Mouse (Mus musculus) embryonic facial prominence, embryonic 13.5 days (tissue): ENCODE data around the gene Zbtb7a. TPM values are rescaled to one million over a fixed set of nuclear protein-coding genes. Genes with fewer than 3 reads are reported as not detected.
"Not testable (repeated sequence)": the region's sequence is repeated elsewhere in the genome, so short reads cannot be mapped to it uniquely, and the experiment has no call there.

Experiments used
- ATAC-seq: fragments of 200-750 bp; cut with Nextera tagmentation; 2 replicates; pipeline ENCODE4 v1.8.0; 2017; ENCODE audit warnings: low read depth; ENCODE audit not compliant: insufficient number of reproducible peaks, insufficient read depth, low FRiP score, low TSS enrichment
- H3K27ac ChIP-seq: fragments of 300-500 bp; sonication (generic); 2 replicates; pipeline ENCODE4 v1.5.1; 2015; ENCODE audit warnings: moderate library complexity, mild to moderate bottlenecking, inconsistent platforms
- H3K27me3 ChIP-seq: fragments of 300-500 bp; sonication (generic); 2 replicates; pipeline ENCODE4 v1.6.1; 2015; ENCODE audit warnings: mild to moderate bottlenecking, inconsistent platforms
- H3K36me3 ChIP-seq: fragments of 300-500 bp; sonication (generic); 2 replicates; pipeline ENCODE4 v1.6.1; 2015; ENCODE audit warnings: mild to moderate bottlenecking, inconsistent platforms
- H3K4me1 ChIP-seq: fragments of 300-500 bp; sonication (generic); 2 replicates; pipeline ENCODE4 v1.6.1; 2015; ENCODE audit warnings: inconsistent platforms
- H3K4me2 ChIP-seq: fragments of 300-500 bp; sonication (generic); 2 replicates; pipeline ENCODE4 v1.6.1; 2015; ENCODE audit warnings: moderate library complexity, mild to moderate bottlenecking, inconsistent platforms
- H3K4me3 ChIP-seq: fragments of 300-500 bp; sonication (generic); 2 replicates; pipeline ENCODE4 v1.5.1; 2015; ENCODE audit warnings: mild to moderate bottlenecking, inconsistent platforms
- H3K9ac ChIP-seq: fragments of 300-500 bp; sonication (generic); 2 replicates; pipeline ENCODE4 v1.6.1; 2015; ENCODE audit warnings: mild to moderate bottlenecking, inconsistent platforms
- H3K9me3 ChIP-seq: fragments of 300-500 bp; sonication (generic); 2 replicates; pipeline ENCODE4 v1.6.1; 2016; ENCODE audit warnings: inconsistent platforms
- WGBS: fragments of 180-500 bp; shearing (Covaris S2); methylation state at CpG from one replicate; pipeline ENCODE4 v1.1.7; 2015; ENCODE audit warnings: mixed read lengths; 5-methylcytosine and 5-hydroxymethylcytosine counted together
- polyA plus RNA-seq: library from polyadenylated mRNA; unstranded; fragments of >200 nt; fragmentation: Nextera tagmentation; extraction: Ambion mirVana; gene quantifications from 2 replicates; pipeline ENCODE4 v1.2.1, GENCODE M21; 2015

Gene Zbtb7a
- polyA plus RNA-seq, 1 experiment from 2014 or later, result 27.0 TPM

DNA sequence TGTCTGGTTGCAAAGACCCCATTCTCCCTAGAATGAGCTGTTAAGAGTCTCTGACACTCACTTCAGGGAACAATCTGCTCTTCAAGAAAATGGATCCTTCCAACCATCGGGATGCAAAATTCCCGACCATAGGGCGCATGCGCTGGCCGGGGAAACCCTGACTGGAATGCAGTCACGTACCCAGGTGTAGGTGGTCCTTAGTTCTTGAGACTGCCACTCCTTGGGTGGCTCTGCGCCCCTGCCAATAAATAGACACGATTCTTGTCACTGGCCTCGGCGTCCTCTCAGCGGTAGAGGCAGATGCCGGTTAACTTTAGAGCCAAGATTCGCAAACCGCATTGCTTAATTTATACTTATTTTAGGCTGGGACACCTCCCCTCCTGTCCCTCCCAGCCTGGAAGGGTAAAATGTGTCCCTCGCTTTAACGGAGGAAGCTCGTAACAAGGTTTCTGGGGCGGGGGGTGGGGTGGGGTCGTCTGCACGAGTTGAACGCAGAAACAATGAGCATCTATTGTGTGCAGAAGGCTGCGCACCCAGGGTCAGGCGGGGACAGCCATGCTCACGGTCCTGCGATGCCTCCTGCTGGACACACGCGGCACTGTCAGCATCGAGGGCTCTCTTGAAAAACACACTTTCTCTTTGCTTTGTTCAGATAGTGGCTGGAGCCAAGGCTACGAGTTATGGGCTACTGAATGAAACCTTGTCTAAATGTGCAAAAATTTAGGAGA, 39.8 kb downstream of the Zbtb7a start:
- H3K4me2 ChIP-seq, result peak overlapping the region; percentile 96
- no peaks in the 10 kb centered on the region for H3K27me3 ChIP-seq
- H3K9me3 ChIP-seq, result no peaks in the 10 kb centered on the region
- H3K27ac ChIP-seq, result peak overlapping the region; percentile 92
- peaks cover 55% of the 10 kb centered on the region for H3K4me1 ChIP-seq
- H3K4me3 ChIP-seq, result peak overlapping the region; percentile 45
- WGBS, result under 1% methylated on average over 29 of the region's 29 CpGs
- H3K36me3 ChIP-seq, result peaks cover 26% of the 10 kb centered on the region
- peak overlapping the region; percentile 72 for H3K9ac ChIP-seq
- peak; percentile 39; the same call in 1 of the 2 replicates for ATAC-seq

DNA sequence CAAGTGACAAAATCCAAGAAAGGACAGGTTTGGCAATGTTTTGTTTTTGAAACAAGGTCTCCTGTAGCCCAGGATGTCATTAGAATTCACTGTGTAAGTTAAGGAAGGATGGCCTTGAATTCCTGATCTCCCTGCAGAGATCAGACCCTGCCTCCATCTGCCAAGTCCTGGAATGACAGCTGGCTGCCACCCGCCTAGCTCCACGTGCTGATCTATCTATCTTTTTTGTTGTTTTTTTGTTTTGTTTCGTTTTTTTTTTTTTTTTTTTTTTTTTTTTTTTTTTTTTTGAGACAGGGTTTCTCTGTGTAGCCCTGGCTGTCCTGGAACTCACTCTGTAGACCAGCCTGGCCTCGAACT, 40.3 kb downstream of the Zbtb7a start:
- peak overlapping the region; percentile 96 for H3K4me2 ChIP-seq
- not testable (repeated sequence) for H3K27me3 ChIP-seq, H3K9ac ChIP-seq, ATAC-seq, H3K9me3 ChIP-seq
- H3K36me3 ChIP-seq, result peaks cover 31% of the 10 kb centered on the region
- peaks cover 60% of the 10 kb centered on the region for H3K4me1 ChIP-seq
- H3K4me3 ChIP-seq, result peak overlapping the region; percentile 45
- H3K27ac ChIP-seq, result peak overlapping the region; percentile 92
- 11% methylated on average over 4 of the region's 4 CpGs for WGBS

DNA sequence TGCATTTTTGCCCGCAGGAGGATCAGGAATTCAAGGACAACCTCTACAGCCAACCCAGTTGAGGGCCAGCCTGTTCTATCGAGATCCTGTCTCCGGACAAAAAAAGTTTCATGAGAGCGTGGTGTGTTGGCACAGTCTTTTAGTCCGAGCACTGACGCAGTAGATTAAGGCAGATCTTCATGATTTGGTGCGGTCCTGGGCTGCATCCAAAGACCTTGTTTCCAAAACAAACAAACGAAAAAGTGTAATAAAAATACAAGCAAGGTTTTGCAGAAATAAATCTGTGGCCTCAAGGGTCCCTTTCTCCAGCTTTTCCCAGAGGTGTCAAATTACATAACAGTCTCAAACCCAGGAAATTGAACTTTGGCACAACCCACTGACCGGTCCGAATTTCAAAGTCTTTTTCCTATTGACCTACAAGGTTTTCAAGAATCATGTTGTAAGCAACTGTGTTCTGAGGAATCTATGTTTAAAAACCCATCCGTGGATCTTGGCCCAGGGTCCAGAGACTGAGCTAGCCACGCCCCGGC, 41.0 kb downstream of the Zbtb7a start:
- Histone ChIP-seq H3K9ac (peak overlapping the region; percentile 33; the same call in 1 of the 2 replicates), H3K27me3 (no peaks in the 10 kb centered on the region), H3K36me3 (peaks cover 38% of the 10 kb centered on the region), H3K4me2 (peak overlapping the region; percentile 96), H3K4me3 (peak overlapping the region; percentile 96), H3K27ac (peak overlapping the region; percentile 92), H3K9me3 (no peaks in the 10 kb centered on the region), H3K4me1 (peaks cover 65% of the 10 kb centered on the region)
- 2% methylated on average over 13 of the region's 13 CpGs for whole genome bisulfite sequencing
- no peak for ATAC-seq

DNA sequence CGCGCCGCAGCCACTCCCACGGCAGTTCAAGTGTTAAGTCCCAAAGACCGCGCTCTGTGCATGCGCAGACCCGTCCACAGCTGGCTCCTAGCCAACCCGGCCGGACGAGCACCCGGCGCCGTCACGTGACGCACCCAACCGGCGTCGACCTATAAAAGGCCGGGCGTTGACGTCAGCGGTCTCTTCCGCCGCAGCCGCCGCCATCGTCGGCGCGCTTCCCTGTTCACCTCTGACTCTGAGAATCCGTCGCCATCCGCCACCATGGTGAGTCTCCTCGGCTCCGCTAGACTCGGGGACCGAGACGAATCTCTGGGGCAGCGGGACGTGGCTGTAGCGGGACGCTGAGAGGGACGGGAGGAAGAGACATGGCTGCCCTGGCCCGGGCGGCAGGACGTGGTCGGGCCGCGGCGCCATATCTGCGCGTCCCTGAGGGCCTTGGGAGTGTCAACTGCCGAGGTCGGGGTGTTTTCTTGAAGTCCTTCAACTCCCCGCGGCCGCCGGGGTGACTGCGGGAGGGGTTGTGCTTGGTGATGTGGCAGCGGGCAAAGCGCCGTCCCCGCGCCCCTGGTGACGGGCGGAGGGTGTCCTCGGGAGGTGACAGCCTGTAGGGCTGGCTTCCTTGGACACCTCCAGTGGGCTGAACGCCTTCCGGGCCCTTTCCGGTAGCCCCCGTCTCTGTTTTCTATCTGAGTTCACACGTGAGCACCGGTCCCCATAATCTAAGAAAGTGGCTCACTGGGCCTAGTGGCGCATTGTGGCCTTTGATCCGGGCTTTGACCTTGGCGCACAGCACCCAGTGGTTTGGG, 41.6 kb downstream of the Zbtb7a start, which contains the start of gene Eef2:
Eef2 (plus strand) TSS at position 166 of the 806 bp plus-strand sequence.
- H3K4me1 ChIP-seq, result peaks cover 68% of the 10 kb centered on the region
- under 1% methylated on average over 77 of the region's 77 CpGs for WGBS
- no peaks in the 10 kb centered on the region for H3K27me3 ChIP-seq
- peak within 1 kb of the TSS; percentile 96 for H3K4me2 ChIP-seq
- H3K27ac ChIP-seq, result peak within 1 kb of the TSS; percentile 92
- no peaks in the 10 kb centered on the region for H3K9me3 ChIP-seq
- ATAC-seq, result peak; percentile 80
- H3K4me3 ChIP-seq, result peak within 1 kb of the TSS; percentile 96
- peaks cover 44% of the 10 kb centered on the region for H3K36me3 ChIP-seq
- peak within 1 kb of the TSS; percentile 99 for H3K9ac ChIP-seq

DNA sequence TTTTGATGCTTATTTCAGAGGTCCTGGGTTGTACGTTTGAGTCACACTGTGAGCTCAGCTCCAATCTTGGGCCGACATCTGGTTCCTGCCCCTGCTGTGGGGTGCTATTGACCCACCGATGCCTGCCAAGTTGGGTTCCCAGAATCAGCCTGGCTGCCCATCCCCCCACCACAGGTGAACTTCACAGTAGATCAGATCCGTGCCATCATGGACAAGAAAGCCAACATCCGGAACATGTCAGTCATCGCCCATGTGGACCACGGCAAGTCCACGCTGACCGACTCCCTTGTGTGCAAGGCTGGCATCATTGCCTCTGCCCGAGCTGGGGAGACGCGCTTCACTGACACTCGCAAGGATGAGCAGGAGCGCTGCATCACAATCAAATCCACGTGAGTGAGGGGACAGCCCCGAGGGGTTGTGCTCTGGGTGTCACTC, 42.5 kb downstream of the Zbtb7a start:
- H3K36me3 ChIP-seq, result peaks cover 53% of the 10 kb centered on the region

DNA sequence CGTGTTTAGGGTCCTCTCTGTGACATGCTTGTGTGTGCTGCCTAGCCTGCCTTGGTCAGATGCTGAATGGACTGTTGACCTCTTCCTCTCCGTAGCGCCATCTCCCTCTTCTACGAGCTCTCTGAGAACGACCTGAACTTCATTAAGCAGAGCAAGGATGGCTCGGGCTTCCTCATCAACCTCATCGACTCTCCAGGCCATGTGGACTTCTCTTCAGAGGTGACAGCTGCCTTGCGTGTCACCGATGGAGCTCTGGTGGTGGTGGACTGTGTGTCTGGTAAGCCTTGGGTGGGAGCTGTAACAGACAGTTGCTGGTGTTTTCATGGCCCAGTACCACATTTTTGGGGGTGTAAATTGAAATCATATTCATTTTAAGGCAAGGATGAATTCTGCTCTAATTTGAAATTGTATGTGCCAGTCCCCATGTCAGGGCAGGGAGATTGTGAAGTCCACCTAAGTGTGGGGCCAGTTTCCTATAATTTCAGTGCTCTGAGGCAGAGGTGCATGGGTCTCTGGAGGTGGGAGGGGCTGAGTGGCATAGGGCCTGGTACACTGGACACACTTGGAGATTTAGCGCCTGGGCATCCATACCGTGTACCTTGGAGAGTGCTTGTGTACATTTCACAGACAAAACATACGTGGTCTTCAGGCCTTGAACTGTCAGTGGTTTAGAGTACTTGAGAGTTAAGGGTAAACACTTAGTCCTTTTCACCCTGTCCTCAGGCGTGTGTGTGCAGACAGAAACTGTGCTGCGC, 43.1 kb downstream of the Zbtb7a start:
- Histone ChIP-seq H3K27ac (peak overlapping the region; percentile 44), H3K4me3 (peak overlapping the region; percentile 96), H3K9ac (peak overlapping the region; percentile 99), H3K36me3 (peaks cover 53% of the 10 kb centered on the region), H3K4me1 (peaks cover 64% of the 10 kb centered on the region), H3K4me2 (peak overlapping the region; percentile 96), H3K27me3 (no peaks in the 10 kb centered on the region), H3K9me3 (no peaks in the 10 kb centered on the region)
- WGBS, result 71% methylated on average over 14 of the region's 14 CpGs
- no peak for ATAC-seq

More for the DNA sequence above, 42.5 kb downstream of the Zbtb7a start:
- ATAC-seq, result no peak
- no peaks in the 10 kb centered on the region for H3K9me3 ChIP-seq
- peak overlapping the region; percentile 92 for H3K27ac ChIP-seq
- H3K9ac ChIP-seq, result peak overlapping the region; percentile 99
- H3K4me3 ChIP-seq, result peak overlapping the region; percentile 96
- peak overlapping the region; percentile 96 for H3K4me2 ChIP-seq
- no peaks in the 10 kb centered on the region for H3K27me3 ChIP-seq
- peaks cover 68% of the 10 kb centered on the region for H3K4me1 ChIP-seq
- WGBS, result 16% methylated on average over 16 of the region's 16 CpGs

DNA sequence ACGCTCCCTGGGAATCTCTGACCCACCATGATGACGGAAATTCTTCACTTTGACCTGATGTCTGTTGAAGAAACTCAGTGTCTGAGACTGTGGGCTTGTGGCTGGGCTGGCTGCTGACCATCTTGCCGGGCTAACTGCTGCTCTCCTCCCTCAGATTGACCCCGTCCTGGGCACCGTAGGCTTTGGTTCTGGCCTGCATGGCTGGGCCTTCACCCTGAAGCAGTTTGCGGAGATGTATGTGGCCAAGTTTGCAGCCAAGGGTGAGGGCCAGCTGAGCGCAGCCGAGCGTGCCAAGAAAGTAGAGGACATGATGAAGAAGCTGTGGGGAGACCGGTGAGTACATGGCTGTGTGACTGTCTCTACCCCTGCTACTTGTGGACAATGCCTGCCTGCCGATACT, 43.9 kb downstream of the Zbtb7a start:
- Histone ChIP-seq H3K4me1 (peaks cover 62% of the 10 kb centered on the region), H3K36me3 (peaks cover 58% of the 10 kb centered on the region), H3K27me3 (no peaks in the 10 kb centered on the region), H3K9ac (peak overlapping the region; percentile 99), H3K27ac (no peak overlapping the region), H3K9me3 (no peaks in the 10 kb centered on the region), H3K4me3 (0 out of 2 replicates have a peak overlapping the region, but pooled peaks have one; percentile 96), H3K4me2 (no peak overlapping the region)
- 91% methylated on average over 11 of the region's 11 CpGs for WGBS
- no peak for ATAC-seq

DNA sequence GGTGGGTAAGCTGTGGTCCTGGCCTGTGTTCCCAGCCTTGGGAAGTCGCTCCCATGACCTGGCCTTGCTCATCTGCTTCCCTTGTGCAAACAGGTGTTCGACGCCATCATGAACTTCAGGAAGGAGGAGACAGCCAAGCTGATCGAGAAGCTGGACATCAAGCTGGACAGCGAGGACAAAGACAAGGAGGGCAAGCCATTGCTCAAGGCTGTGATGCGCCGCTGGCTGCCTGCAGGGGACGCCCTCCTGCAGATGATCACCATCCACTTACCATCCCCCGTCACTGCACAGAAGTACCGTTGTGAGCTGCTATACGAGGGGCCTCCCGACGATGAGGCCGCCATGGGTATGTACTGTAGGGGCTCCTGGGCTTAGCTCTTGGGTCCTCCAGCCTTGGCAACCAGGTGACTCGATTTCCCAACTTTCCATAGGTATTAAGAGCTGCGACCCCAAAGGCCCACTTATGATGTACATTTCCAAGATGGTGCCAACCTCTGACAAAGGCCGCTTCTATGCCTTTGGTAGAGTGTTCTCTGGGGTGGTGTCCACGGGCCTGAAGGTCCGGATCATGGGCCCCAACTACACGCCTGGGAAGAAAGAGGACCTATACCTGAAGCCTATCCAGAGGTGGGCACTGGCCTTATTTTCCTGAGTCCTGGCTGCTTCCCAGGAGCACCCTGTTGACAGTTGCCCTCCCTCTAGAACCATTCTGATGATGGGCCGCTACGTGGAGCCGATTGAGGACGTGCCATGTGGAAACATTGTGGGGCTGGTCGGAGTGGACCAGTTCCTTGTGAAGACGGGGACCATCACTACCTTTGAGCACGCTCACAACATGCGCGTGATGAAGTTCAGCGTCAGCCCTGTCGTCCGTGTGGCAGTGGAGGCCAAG, 44.7 kb downstream of the Zbtb7a start:
- Histone ChIP-seq H3K4me1 (peaks cover 62% of the 10 kb centered on the region), H3K36me3 (peaks cover 65% of the 10 kb centered on the region), H3K9me3 (no peaks in the 10 kb centered on the region), H3K27me3 (no peaks in the 10 kb centered on the region), H3K9ac (peak overlapping the region; percentile 99), H3K4me2 (no peak overlapping the region), H3K27ac (no peak overlapping the region), H3K4me3 (no peak overlapping the region)
- whole genome bisulfite sequencing, result 89% methylated on average over 32 of the region's 32 CpGs
- ATAC-seq, result no peak

DNA sequence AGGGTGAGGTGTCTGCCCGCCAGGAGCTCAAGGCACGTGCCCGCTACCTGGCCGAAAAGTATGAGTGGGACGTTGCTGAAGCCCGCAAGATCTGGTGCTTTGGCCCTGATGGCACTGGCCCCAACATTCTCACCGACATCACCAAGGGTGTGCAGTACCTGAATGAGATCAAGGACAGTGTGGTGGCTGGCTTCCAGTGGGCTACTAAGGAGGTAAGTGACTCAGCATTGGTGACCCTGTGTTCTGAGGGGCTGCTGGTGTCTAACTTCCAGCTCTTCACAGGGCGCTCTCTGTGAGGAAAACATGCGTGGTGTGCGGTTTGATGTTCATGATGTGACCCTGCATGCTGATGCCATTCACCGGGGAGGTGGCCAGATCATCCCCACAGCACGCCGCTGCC, 45.9 kb downstream of the Zbtb7a start:
- ATAC-seq, result no peak
- Histone ChIP-seq H3K4me3 (no peak overlapping the region), H3K27me3 (no peaks in the 10 kb centered on the region), H3K4me2 (no peak overlapping the region), H3K9me3 (no peaks in the 10 kb centered on the region), H3K9ac (no peak overlapping the region), H3K27ac (no peak overlapping the region), H3K36me3 (peaks cover 76% of the 10 kb centered on the region), H3K4me1 (peaks cover 58% of the 10 kb centered on the region)
- 96% methylated on average over 13 of the region's 13 CpGs for WGBS

DNA sequence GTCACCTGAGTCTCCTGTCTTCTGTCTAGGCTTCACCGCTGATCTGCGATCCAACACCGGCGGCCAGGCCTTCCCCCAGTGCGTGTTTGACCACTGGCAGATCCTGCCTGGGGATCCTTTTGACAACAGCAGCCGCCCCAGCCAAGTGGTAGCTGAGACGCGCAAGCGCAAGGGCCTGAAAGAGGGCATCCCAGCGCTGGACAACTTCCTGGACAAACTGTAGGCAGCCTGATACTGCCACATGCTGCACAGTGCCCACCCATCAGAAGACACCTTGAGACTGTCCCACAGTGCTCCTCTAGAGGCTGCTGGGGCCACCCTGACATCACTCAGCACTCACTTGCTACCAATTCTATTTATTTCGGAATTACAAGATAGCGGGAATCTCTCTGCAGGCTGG, 46.8 kb downstream of the Zbtb7a start:
- 81% methylated on average over 12 of the region's 12 CpGs for WGBS
- Histone ChIP-seq H3K36me3 (peaks cover 83% of the 10 kb centered on the region), H3K27ac (peak overlapping the region; percentile 74; the same call in 1 of the 2 replicates), H3K4me1 (peaks cover 58% of the 10 kb centered on the region)
- not testable (repeated sequence) for H3K27me3 ChIP-seq, H3K4me2 ChIP-seq, H3K4me3 ChIP-seq, H3K9ac ChIP-seq, H3K9me3 ChIP-seq, ATAC-seq
